Mouse (Mus musculus): ENCODE data around the gene Ceacam14. TPM values are rescaled to one million over a fixed set of nuclear protein-coding genes. Genes with fewer than 3 reads are reported as not detected.

Gene Ceacam14
- polyA plus RNA-seq (2012; fragmentation: generic; extraction: Trizol) = not detected
- long read RNA-seq, experiment 1 = 0 reads
- long read RNA-seq, experiment 2 = 0 reads

DNA sequence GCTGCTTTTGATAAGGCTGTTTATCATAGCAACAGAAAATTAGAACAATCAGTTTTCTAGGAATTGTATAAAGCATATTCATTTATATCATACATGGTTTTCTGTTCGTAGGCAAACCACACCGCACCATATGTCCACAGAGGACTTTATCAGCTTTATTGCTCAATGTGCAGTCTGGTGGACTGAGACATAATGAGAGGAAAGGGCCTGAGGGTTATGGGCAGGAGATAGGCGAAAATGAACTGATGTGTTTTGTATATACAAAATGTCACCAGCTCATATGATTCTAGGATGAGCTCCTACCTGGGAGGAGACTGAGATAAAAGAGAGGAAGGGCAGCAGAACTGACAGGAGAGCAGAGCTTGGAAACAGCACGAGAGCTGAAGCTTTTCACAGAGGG lies at the start of gene Ceacam14:
Gene Ceacam14, plus strand, starts transcription at position 301 of the 400 bp plus-strand sequence.
- TF ChIP-seq USF1 (IDR thresholded peaks at IDR 0.05; ENCODE audit: low read depth) (no peak), CEBPB (IDR thresholded peaks at IDR 0.05; ENCODE audit: low read depth) (no peak), FOSL1 (IDR thresholded peaks at IDR 0.05; ENCODE audit: insufficient read depth, low read length, poor library complexity, severe bottlenecking) (no peak), MYOG (IDR thresholded peaks at IDR 0.05; ENCODE audit: control insufficient read depth, extremely low read depth, insufficient read length) (no peak)
- no peaks in the 10 kb centered on the region for H3K27me3 ChIP-seq (ENCODE audit: control insufficient read depth, insufficient read depth, insufficient read length)
- no peaks in the 10 kb centered on the region for H3K79me2 ChIP-seq (ENCODE audit: control insufficient read depth, insufficient read depth)
- H3ac ChIP-seq (ENCODE audit: control insufficient read depth, insufficient read length, low read depth) = no peak within 1 kb of the TSS
- H3K79me3 ChIP-seq (ENCODE audit: low read depth) = no peaks in the 10 kb centered on the region
- no peaks in the 10 kb centered on the region for H3K36me3 ChIP-seq (ENCODE audit: control insufficient read depth, insufficient read depth)
- no peak within 1 kb of the TSS for H3K4me3 ChIP-seq (ENCODE audit: insufficient read depth, poor library complexity, severe bottlenecking)

Other genes with a start within 250 kb of the Ceacam14 start
- gene Ceacam5, start 99.4 kb upstream of the Ceacam14 start, polyA plus RNA-seq (2012; fragmentation: generic; extraction: Trizol) = not detected
- gene Gm5155, start 59.1 kb downstream of the Ceacam14 start, polyA plus RNA-seq (2012; fragmentation: generic; extraction: Trizol) = not detected
- not detected for gene Ceacam11, start 159.5 kb downstream of the Ceacam14 start, polyA plus RNA-seq (2012; fragmentation: generic; extraction: Trizol)
- not detected for gene Ceacam13, start 197.3 kb downstream of the Ceacam14 start, polyA plus RNA-seq (2012; fragmentation: generic; extraction: Trizol)